Mouse (Mus musculus): ENCODE results near the gene Herc4.

- TF ChIP-seq CTCF (IDR thresholded peaks at IDR 0.05; ENCODE audit: borderline replicate concordance, control insufficient read depth, extremely low read depth, insufficient read depth, low read length, poor library complexity) (no peak), POLR2A (IDR thresholded peaks at IDR 0.05; ENCODE audit: control insufficient read depth, extremely low read depth, insufficient read depth, low read length, poor library complexity) (no peak)
Observed at GRCm38 (mm10) chr10:63230854-63231253, 12.8 kb upstream of the Herc4 start.

All from thymus, adult 2 months (tissue).